Mouse (Mus musculus) ES-E14 (cell line): Measurements from ENCODE around the gene Htra2. TPM values are rescaled to one million over a fixed set of nuclear protein-coding genes. Genes with fewer than 3 reads are reported as not detected.
A peak's percentile ranks its signal among the peaks of the same experiment; 100 is the strongest.

Source experiments
- DNase-seq: peaks from one replicate; pipeline ENCODE4 v3.0.0-alpha.2; 2013; ENCODE audit warnings: low read depth, low spot score
- H3K27ac ChIP-seq: 2 replicates; pipeline ENCODE4 v1.5.1; 2012; ENCODE audit warnings: low read depth, mild to moderate bottlenecking, low read length, moderate library complexity, mixed read lengths; ENCODE audit not compliant: poor library complexity, insufficient read depth, severe bottlenecking
- H3K36me3 ChIP-seq: 2 replicates; pipeline ENCODE4 v1.6.1; 2012; ENCODE audit warnings: mild to moderate bottlenecking, low read length, moderate library complexity, mixed read lengths; ENCODE audit not compliant: control insufficient read depth, poor library complexity, insufficient read depth, severe bottlenecking
- H3K4me1 ChIP-seq, 2 experiments: fragments of 150-350 bp in 1 of 2; sonication (generic) in 1 of 2; 2 replicates each; pipeline ENCODE4 v1.6.1; 2012; ENCODE audit warnings: low read length in 2 of 2, mild to moderate bottlenecking in 1 of 2, mixed read lengths in 1 of 2; ENCODE audit not compliant: control insufficient read depth in 2 of 2, insufficient read depth in 2 of 2, poor library complexity in 1 of 2
- H3K4me3 ChIP-seq, 2 experiments: fragments of 150-350 bp in 1 of 2; sonication (generic) in 1 of 2; 2 replicates each; pipeline ENCODE4 v1.5.1; 2012; ENCODE audit warnings: low read length in 2 of 2, low read depth in 1 of 2, mild to moderate bottlenecking in 1 of 2, mixed read lengths in 1 of 2; ENCODE audit not compliant: insufficient read depth in 1 of 2, poor library complexity in 1 of 2, severe bottlenecking in 1 of 2
- H3K9ac ChIP-seq: 2 replicates; pipeline ENCODE4 v1.6.1; 2012; ENCODE audit warnings: low read depth, mild to moderate bottlenecking, low read length, mixed read lengths; ENCODE audit not compliant: poor library complexity, insufficient read depth, severe bottlenecking
- H3K9me3 ChIP-seq: fragments of 150-350 bp; sonication (generic); 2 replicates; pipeline ENCODE4 v1.6.1; 2012; ENCODE audit warnings: low read depth, mild to moderate bottlenecking, low read length; ENCODE audit not compliant: control insufficient read depth, insufficient read depth
- CHD2 ChIP-seq: IDR thresholded peaks from 2 replicates; pipeline ENCODE4 v1.6.1; 2014; ENCODE audit warnings: mild to moderate bottlenecking, low read depth, low read length, inconsistent platforms
- HCFC1 ChIP-seq: IDR thresholded peaks from 2 replicates; pipeline ENCODE4 v1.6.1; 2012; ENCODE audit warnings: low read length, inconsistent platforms, borderline replicate concordance; ENCODE audit not compliant: insufficient read depth
- MAFK ChIP-seq: IDR thresholded peaks from 2 replicates; pipeline ENCODE4 v1.6.1; 2014; ENCODE audit warnings: mild to moderate bottlenecking, low read depth, low read length, inconsistent platforms; ENCODE audit not compliant: insufficient read depth
- ZC3H11A ChIP-seq: IDR thresholded peaks from 2 replicates; pipeline ENCODE4 v1.6.1; 2012; ENCODE audit warnings: low read depth, mild to moderate bottlenecking, inconsistent platforms, low read length, borderline replicate concordance
- ZNF384 ChIP-seq: IDR thresholded peaks from 2 replicates; pipeline ENCODE4 v1.6.1; 2012; ENCODE audit warnings: low read depth, low read length, inconsistent platforms
- in situ Hi-C, 2 experiments: fragments of 600-800 bp; cut with MboI; formaldehyde crosslinking; loops; one replicate each; pipeline ENCODE4 v1.15.1; 2025; ENCODE audit warnings: low sequenced_read_pairs in 2 of 2, inconsistent platforms in 1 of 2; ENCODE audit not compliant: unreplicated experiment in 2 of 2
- total RNA-seq: library from RNA; depleted of rRNA; stranded (reverse); fragments of 300-350 nt; gene quantifications from 2 replicates; pipeline ENCODE4 v1.2.3, GENCODE M21; 2012

Gene Htra2
- total RNA-seq, 1 experiment, result 66.8 TPM

DNA sequence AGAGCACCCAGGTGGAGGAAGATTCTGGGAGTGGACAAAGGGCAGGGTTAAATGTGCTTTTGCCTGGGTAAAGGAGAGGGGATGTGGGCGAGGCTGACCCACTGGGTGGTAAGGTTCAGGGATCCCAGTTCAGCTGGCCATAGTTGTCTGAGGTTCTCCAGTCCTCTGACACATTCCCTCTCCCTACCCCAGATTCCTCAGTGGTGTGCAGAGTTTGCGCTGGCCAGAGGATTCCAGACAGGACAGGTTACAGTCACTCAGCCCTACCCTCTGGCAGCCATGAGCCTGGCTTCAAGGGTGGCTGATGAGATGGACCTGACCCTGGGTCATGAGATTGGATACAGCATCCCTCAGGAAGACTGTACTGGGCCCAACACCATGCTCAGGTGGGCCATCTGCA is 3.7 kb upstream of the Htra2 start:
- Histone ChIP-seq H3K9ac (no peak overlapping the region), H3K36me3 (peaks cover 16% of the 10 kb centered on the region), H3K4me3 (no peak overlapping the region), H3K27ac (no peak overlapping the region), H3K9me3 (no peaks in the 10 kb centered on the region), H3K4me1 (peaks cover 0 to 7% of the 10 kb centered on the region in 2 experiments; a peak in 1 of 4 replicates)
- TF ChIP-seq MAFK, result no peak
- TF ChIP-seq ZC3H11A, result no peak
- in situ Hi-C loops, result loop anchor here (25.0 kb wide), 2 partner anchors 654 to 1529 kb away; partner anchors contain the start of genes Cyp26b1 (in 1 of the 2) and Vax2 (in 1 of the 2)
- no peak for DNase-seq

- in situ Hi-C loops, result loop anchor here (25.0 kb wide), 2 partner anchors 655 to 1530 kb away; partner anchors contain the start of genes Cyp26b1 (in 1 of the 2) and Vax2 (in 1 of the 2)
- peaks cover 0 to 7% of the 10 kb centered on the region in 2 experiments; a peak in 1 of 4 replicates for H3K4me1 ChIP-seq
- peaks cover 16% of the 10 kb centered on the region for H3K36me3 ChIP-seq
- peak within 1 kb of the TSS in 1 of 2 experiments; percentile 7; a peak in 1 of 4 replicates for H3K4me3 ChIP-seq
- no peak for TF ChIP-seq ZNF384
- peak; percentile 94 for TF ChIP-seq HCFC1
- H3K27ac ChIP-seq, result no peak within 1 kb of the TSS
- peak within 1 kb of the TSS; percentile 48 for H3K9ac ChIP-seq
- no peak for DNase-seq
- no peaks in the 10 kb centered on the region for H3K9me3 ChIP-seq
Measured at GRCm38 (mm10) chr6:83057790-83058189, 2.7 kb upstream of the Htra2 start, which contains the start of gene Dqx1. Gene Dqx1, plus strand, starts transcription at chr6:83057844.

DNA sequence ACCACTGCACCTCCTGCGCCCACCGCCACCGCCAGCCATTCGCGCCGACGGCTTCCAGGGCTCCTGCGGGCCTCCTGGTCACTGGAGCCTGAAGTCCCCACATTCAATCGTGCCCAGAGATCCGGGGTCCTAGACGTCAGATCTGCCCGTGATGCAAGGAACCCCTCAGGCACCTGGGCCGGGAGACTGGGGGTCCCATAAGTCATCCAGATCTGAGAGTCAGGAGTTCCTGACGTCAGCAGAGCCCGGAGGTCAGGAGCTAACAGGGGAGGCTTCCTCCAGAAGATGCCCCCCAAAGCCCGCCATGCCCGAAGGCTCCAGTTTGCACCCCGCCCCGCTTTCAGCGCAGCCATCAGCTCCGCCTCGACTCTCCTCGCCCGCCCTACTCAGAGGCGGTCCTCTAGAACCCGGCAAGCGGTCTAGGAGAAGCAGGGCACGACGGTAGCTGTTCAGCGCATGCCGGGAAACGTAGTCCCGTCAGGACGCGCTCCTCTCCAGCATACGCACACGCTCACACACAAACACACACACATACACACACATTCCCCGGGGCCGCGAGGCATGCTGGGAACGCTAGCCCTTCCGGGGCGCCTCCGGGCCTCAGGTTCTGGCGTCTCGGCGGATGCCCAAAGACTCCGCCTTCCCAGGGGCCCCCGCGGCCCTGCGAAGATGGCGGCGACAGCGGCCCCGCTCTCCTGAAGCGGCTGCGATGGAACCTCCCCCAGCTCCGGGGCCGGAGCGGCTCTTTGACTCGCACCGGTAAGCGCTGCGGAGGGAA is 810 bp downstream of the Htra2 start, which contains the start of gene Aup1:
Aup1 (plus strand) TSS at position 448 of the 778 bp plus-strand sequence.
- Histone ChIP-seq H3K4me1 (peaks cover 0 to 9% of the 10 kb centered on the region in 2 experiments; a peak in 1 of 4 replicates), H3K36me3 (peaks cover 19% of the 10 kb centered on the region), H3K9me3 (no peaks in the 10 kb centered on the region), H3K4me3 (peak within 1 kb of the TSS; percentile 89 to 97), H3K9ac (peak within 1 kb of the TSS; percentile 95), H3K27ac (peak within 1 kb of the TSS; percentile 70; the same call in 1 of the 2 replicates)
- in situ Hi-C loops, result loop anchor here (25.0 kb wide), 2 partner anchors 658 to 1533 kb away; partner anchors contain the start of genes Cyp26b1 (in 1 of the 2) and Vax2 (in 1 of the 2)
- DNase-seq, result peak; percentile 98
- peak; percentile 99 for TF ChIP-seq HCFC1
- TF ChIP-seq ZNF384, result no peak
- TF ChIP-seq CHD2, result 0 out of 2 replicates have a peak, but pooled peaks have one; percentile 45

- no peak for DNase-seq
- Histone ChIP-seq H3K9ac (peak overlapping the region; percentile 95), H3K4me1 (peaks cover 0 to 8% of the 10 kb centered on the region in 2 experiments; a peak in 1 of 4 replicates), H3K4me3 (peak overlapping the region; percentile 89 to 97), H3K36me3 (peaks cover 19% of the 10 kb centered on the region), H3K27ac (no peak overlapping the region), H3K9me3 (no peaks in the 10 kb centered on the region)
- TF ChIP-seq ZC3H11A (no peak), ZNF384 (no peak), MAFK (no peak), HCFC1 (no peak), CHD2 (no peak)
- in situ Hi-C loops, result loop anchor here (25.0 kb wide), 2 partner anchors 659 to 1534 kb away; partner anchors contain the start of genes Cyp26b1 (in 1 of the 2) and Vax2 (in 1 of the 2)
Measured at GRCm38 (mm10) chr6:83053136-83053960, 1.7 kb downstream of the Htra2 start.
